Mouse (Mus musculus) bone marrow macrophage, adult 2 months (primary cell): Measurements from ENCODE around the gene Osbpl6. TPM values are rescaled to one million over a fixed set of nuclear protein-coding genes. Genes with fewer than 3 reads are reported as not detected.

Experiments
- H3K27ac ChIP-seq: 2 replicates; pipeline ENCODE4 v1.5.1; 2012; ENCODE audit warnings: low read depth, low read length; ENCODE audit not compliant: insufficient read depth
- H3K4me1 ChIP-seq: 2 replicates; pipeline ENCODE4 v1.6.1; 2012; ENCODE audit warnings: low read length; ENCODE audit not compliant: control insufficient read depth, insufficient read depth
- H3K4me3 ChIP-seq: 2 replicates; pipeline ENCODE4 v1.5.1; 2012; ENCODE audit warnings: mild to moderate bottlenecking, low read length, moderate library complexity; ENCODE audit not compliant: insufficient read depth
- CTCF ChIP-seq: IDR thresholded peaks from 2 replicates; pipeline ENCODE4 v1.5.1; 2012; ENCODE audit warnings: low read depth, mild to moderate bottlenecking, low read length, moderate library complexity
- POLR2A ChIP-seq: IDR thresholded peaks from 2 replicates; pipeline ENCODE4 v1.6.1; 2012; ENCODE audit warnings: mild to moderate bottlenecking, low read depth, low read length, borderline replicate concordance
- polyA plus RNA-seq: library from polyadenylated mRNA; stranded (reverse); fragments of >200 nt; gene quantifications from 2 replicates; pipeline ENCODE4 v1.2.4, GENCODE M21; 2012; ENCODE audit not compliant: missing spikeins, insufficient read depth, insufficient read length

Osbpl6 gene
- polyA plus RNA-seq, 1 experiment: not detected

- Histone ChIP-seq H3K27ac (no peak overlapping the region), H3K4me3 (no peak overlapping the region), H3K4me1 (no peaks in the 10 kb centered on the region)
- TF ChIP-seq POLR2A (no peak), CTCF (no peak)
These were observed 85.9 kb downstream of the Osbpl6 start for GRCm38 (mm10) chr2:76492224-76492623.

- H3K27ac ChIP-seq: no peak overlapping the region
- H3K4me3 ChIP-seq: no peak overlapping the region
- no peaks in the 10 kb centered on the region for H3K4me1 ChIP-seq
- TF ChIP-seq CTCF: no peak
- no peak for TF ChIP-seq POLR2A
These were observed 89.9 kb downstream of the Osbpl6 start for GRCm38 (mm10) chr2:76496006-76496748.

GRCm38 (mm10) chr2:76496749-76497140, 90.4 kb downstream of the Osbpl6 start:
- H3K4me1 ChIP-seq: no peaks in the 10 kb centered on the region
- no peak for TF ChIP-seq CTCF
- TF ChIP-seq POLR2A: no peak
- no peak overlapping the region for H3K4me3 ChIP-seq
- H3K27ac ChIP-seq: no peak overlapping the region

GRCm38 (mm10) chr2:76498891-76499290, 92.6 kb downstream of the Osbpl6 start:
- Histone ChIP-seq H3K4me1 (no peaks in the 10 kb centered on the region), H3K4me3 (no peak overlapping the region), H3K27ac (no peak overlapping the region)
- TF ChIP-seq CTCF: no peak

GRCm38 (mm10) chr2:76504122-76504839, 98.0 kb downstream of the Osbpl6 start:
- no peak overlapping the region for H3K27ac ChIP-seq
- TF ChIP-seq CTCF (no peak), POLR2A (no peak)
- H3K4me1 ChIP-seq: no peaks in the 10 kb centered on the region
- H3K4me3 ChIP-seq: no peak overlapping the region

GRCm38 (mm10) chr2:76504989-76505388, 98.7 kb downstream of the Osbpl6 start:
- no peak overlapping the region for H3K4me3 ChIP-seq
- no peak for TF ChIP-seq CTCF
- TF ChIP-seq POLR2A: no peak
- H3K4me1 ChIP-seq: no peaks in the 10 kb centered on the region
- no peak overlapping the region for H3K27ac ChIP-seq

- Histone ChIP-seq H3K4me1 (no peaks in the 10 kb centered on the region), H3K27ac (no peak overlapping the region), H3K4me3 (no peak overlapping the region)
- TF ChIP-seq POLR2A (no peak), CTCF (no peak)
These were observed 105.0 kb downstream of the Osbpl6 start for GRCm38 (mm10) chr2:76511281-76511721.

- TF ChIP-seq CTCF (no peak), POLR2A (no peak)
- Histone ChIP-seq H3K4me3 (no peak overlapping the region), H3K4me1 (no peaks in the 10 kb centered on the region), H3K27ac (no peak overlapping the region)
These were observed 105.8 kb downstream of the Osbpl6 start for GRCm38 (mm10) chr2:76512133-76512532.

GRCm38 (mm10) chr2:76512888-76513287, 106.6 kb downstream of the Osbpl6 start:
- Histone ChIP-seq H3K4me3 (no peak overlapping the region), H3K27ac (no peak overlapping the region), H3K4me1 (no peaks in the 10 kb centered on the region)
- TF ChIP-seq POLR2A: no peak
- TF ChIP-seq CTCF: no peak

- no peak overlapping the region for H3K27ac ChIP-seq
- H3K4me1 ChIP-seq: no peaks in the 10 kb centered on the region
- TF ChIP-seq CTCF (no peak), POLR2A (no peak)
- no peak overlapping the region for H3K4me3 ChIP-seq
These were observed 107.0 kb downstream of the Osbpl6 start for GRCm38 (mm10) chr2:76513296-76513695.
